Mouse (Mus musculus) hindbrain, embryonic 16.5 days (tissue): ENCODE data around the gene Vmn1r207-ps. TPM values are rescaled to one million over a fixed set of nuclear protein-coding genes. Genes with fewer than 3 reads are reported as not detected.
"Not testable (repeated sequence)": the region's sequence is repeated elsewhere in the genome, so short reads cannot be mapped to it uniquely, and the experiment has no call there.

Source experiments
- ATAC-seq: fragments of 200-750 bp; cut with Nextera tagmentation; 2 replicates; pipeline ENCODE4 v1.8.0; 2017; ENCODE audit warnings: moderate TSS enrichment, moderate library complexity
- H3K27ac ChIP-seq: fragments of 300-500 bp; sonication (generic); 2 replicates; pipeline ENCODE4 v1.5.1; 2014; ENCODE audit warnings: low read depth, mild to moderate bottlenecking, control low read depth, low read length, moderate library complexity
- H3K27me3 ChIP-seq: fragments of 300-500 bp; sonication (generic); replicated peaks from 2 replicates; pipeline ENCODE4 v1.6.1; 2014; ENCODE audit warnings: low read length; ENCODE audit not compliant: control insufficient read depth, insufficient read depth
- H3K36me3 ChIP-seq: fragments of 300-500 bp; sonication (generic); 2 replicates; pipeline ENCODE4 v1.6.1; 2014; ENCODE audit warnings: mild to moderate bottlenecking, low read length, moderate library complexity, mixed read lengths; ENCODE audit not compliant: control insufficient read depth, insufficient read depth
- H3K4me1 ChIP-seq: fragments of 300-500 bp; sonication (generic); 2 replicates; pipeline ENCODE4 v1.6.1; 2014; ENCODE audit warnings: low read depth, low read length; ENCODE audit not compliant: control insufficient read depth, insufficient read depth
- H3K4me2 ChIP-seq: fragments of 300-500 bp; sonication (generic); 2 replicates; pipeline ENCODE4 v1.6.1; 2014; ENCODE audit warnings: mild to moderate bottlenecking, low read length, control low read depth, moderate library complexity
- H3K4me3 ChIP-seq: fragments of 300-500 bp; sonication (generic); 2 replicates; pipeline ENCODE4 v1.5.1; 2014; ENCODE audit warnings: mild to moderate bottlenecking, low read length, control low read depth, moderate library complexity
- H3K9ac ChIP-seq: fragments of 300-500 bp; sonication (generic); 2 replicates; pipeline ENCODE4 v1.6.1; 2014; ENCODE audit warnings: low read depth, mild to moderate bottlenecking, control low read depth, low read length, moderate library complexity
- H3K9me3 ChIP-seq: fragments of 300-500 bp; sonication (generic); 2 replicates; pipeline ENCODE4 v1.6.1; 2014; ENCODE audit warnings: mild to moderate bottlenecking, low read length, moderate library complexity; ENCODE audit not compliant: control insufficient read depth
- WGBS: fragments of 180-500 bp; shearing (Covaris S2); extraction: QIAGEN DNeasy Blood & Tissue Kit; methylation state at CpG from one replicate; pipeline ENCODE4 v1.1.7; 2014; 5-methylcytosine and 5-hydroxymethylcytosine counted together
- polyA plus RNA-seq: library from polyadenylated mRNA; unstranded; fragments of >200 nt; fragmentation: Nextera tagmentation; extraction: Ambion mirVana; gene quantifications from 2 replicates; pipeline ENCODE4 v1.2.1, GENCODE M21; 2015

Gene Vmn1r207-ps
- polyA plus RNA-seq = not detected in 2 replicates

DNA sequence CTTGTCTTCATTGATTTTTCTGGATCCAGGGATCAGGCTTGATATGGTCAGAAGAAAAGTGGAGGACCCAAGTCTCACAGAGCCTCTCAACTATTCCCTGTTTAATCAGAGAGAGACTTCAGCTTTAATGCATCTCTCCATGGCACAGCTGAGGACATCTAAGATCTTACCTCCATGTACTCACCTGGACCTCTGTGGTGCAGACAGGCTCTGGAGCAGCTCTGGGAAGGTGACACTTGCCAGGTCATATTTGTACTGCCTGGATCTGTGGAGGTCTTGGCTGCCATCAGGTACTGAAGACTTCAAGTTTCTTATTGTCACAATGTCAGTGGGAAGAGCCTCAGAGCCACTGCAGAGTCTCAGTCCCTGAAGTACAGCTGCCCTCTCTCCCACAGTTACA, at the start of gene Vmn1r207-ps:
Gene Vmn1r207-ps (minus strand): TSS at position 101 of the 400 bp plus-strand sequence.
- H3K9me3 ChIP-seq, H3K4me3 ChIP-seq, H3K27me3 ChIP-seq, ATAC-seq, H3K9ac ChIP-seq, H3K4me2 ChIP-seq, H3K4me1 ChIP-seq, H3K36me3 ChIP-seq, H3K27ac ChIP-seq: not testable (repeated sequence)

DNA sequence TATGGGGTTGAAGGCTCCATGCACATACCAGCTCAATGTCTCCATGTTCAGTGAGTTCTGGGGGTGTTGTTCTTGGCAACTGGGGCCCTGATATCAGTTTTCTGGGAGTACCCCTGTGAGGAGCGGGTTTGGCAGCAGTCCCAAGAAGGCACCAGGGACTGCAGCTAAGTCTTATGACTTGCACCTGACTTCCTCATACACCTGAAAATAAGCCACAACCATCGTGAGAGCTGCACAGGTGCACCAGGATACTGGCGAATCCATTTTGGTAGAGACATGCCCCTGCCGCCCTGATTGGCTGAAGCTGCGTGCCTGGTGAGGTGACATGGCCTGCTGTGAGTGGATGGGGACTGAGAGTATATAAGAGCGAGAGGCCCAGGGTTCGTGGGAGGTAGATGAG, 47.9 kb upstream of the Vmn1r207-ps start, which contains the start of gene Vmn1r208:
Gene Vmn1r208 (minus strand): TSS at position 101 of the 400 bp plus-strand sequence.
- H3K36me3 ChIP-seq, H3K9ac ChIP-seq, H3K27ac ChIP-seq, H3K9me3 ChIP-seq, H3K4me2 ChIP-seq, H3K4me1 ChIP-seq, H3K27me3 ChIP-seq, H3K4me3 ChIP-seq, ATAC-seq: not testable (repeated sequence)
- WGBS = no CpG with 5 or more reads among the region's 7 CpGs

DNA sequence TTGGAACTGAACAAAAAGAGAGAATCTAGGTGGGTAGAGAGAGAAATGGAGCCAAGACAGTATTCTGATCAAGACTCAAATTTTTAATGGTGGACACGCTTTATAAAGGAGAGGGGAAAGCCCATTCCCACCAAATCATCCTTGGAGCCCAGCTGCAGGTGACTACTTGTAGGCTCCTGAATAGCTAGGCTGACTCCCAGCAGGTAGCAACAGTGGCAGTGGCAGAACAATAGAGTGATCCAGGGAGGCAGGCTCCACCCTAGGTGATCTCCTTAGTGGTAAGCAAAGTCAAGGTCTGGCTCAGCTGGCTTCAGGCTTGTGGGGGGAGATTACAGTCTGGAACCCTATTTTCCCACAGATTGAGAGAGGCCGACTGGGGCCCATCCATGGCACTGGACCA, 42.2 kb upstream of the Vmn1r207-ps start:
- H3K27ac ChIP-seq, H3K27me3 ChIP-seq, H3K9me3 ChIP-seq, H3K4me1 ChIP-seq, H3K36me3 ChIP-seq, H3K4me3 ChIP-seq, ATAC-seq, H3K4me2 ChIP-seq, H3K9ac ChIP-seq: not testable (repeated sequence)
- 88% methylated on average over 1 of the region's 2 CpGs for WGBS

DNA sequence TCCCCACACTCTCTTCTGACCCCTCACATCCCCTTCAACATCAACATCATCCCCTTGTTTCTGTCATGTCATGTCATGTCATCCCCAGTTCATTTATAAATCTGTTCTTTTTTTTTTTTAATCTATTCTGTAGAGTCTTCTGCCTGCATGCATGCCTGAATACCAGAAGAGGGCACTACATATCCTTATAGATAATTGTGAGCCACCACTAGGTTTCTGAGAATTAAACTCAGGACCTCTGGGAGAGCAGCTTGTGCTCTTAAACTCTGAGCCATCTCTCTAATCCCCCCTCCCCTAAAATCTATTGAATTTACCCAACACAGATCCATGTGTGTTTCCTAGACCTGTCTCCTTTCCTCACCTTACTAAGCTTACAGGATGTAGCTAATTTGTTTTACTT, 18.1 kb upstream of the Vmn1r207-ps start:
- Histone ChIP-seq H3K4me3 (no peak overlapping the region), H3K9me3 (no peaks in the 10 kb centered on the region), H3K27ac (no peak overlapping the region), H3K4me2 (no peak overlapping the region), H3K36me3 (no peaks in the 10 kb centered on the region), H3K27me3 (no peaks in the 10 kb centered on the region), H3K9ac (no peak overlapping the region), H3K4me1 (no peaks in the 10 kb centered on the region)
- ATAC-seq = no peak

DNA sequence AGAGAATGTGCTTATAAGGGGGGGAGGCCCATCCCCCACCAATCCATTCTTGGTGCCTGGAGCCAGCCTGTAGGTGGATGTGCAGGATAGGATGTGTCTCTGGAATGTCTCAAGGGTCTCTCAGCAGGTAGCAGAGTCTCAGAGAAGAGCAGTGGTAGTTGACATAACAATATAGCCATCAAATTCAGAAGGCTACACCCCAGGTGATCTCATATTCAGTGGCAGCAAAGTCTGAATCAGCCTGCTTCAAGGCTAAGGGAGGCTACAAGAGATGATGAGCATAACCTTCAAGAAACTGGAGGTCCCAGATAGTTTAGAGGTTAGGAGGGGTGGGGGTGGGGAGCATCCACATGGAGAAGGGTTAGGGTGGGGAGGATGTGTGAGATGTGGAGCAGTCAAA, 22.5 kb downstream of the Vmn1r207-ps start:
- H3K4me2 ChIP-seq, H3K9me3 ChIP-seq, H3K27me3 ChIP-seq, ATAC-seq, H3K9ac ChIP-seq, H3K4me3 ChIP-seq, H3K36me3 ChIP-seq, H3K4me1 ChIP-seq, H3K27ac ChIP-seq: not testable (repeated sequence)

DNA sequence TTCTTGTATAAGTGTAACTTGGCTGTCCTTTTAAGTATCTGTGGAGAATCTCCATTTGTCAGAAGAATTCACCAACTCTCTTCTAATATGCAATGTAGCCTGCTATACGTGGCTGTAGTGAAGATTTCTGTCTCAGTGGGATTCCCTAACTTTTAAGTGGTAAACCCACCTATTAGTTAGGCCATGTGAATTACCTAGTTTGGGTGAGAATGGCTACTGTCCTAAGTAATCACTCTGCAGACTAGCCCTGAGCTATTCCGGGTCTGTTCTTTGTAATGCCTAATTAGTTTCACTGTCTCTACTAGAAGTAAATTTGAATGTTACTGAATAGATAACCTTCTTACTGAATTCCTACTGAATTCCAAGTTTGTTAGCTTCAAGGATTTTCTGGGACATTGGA, 26.5 kb downstream of the Vmn1r207-ps start:
- WGBS = 40% methylated on average over 2 of the region's 2 CpGs
- ATAC-seq, H3K36me3 ChIP-seq, H3K4me2 ChIP-seq, H3K9me3 ChIP-seq, H3K4me1 ChIP-seq, H3K27ac ChIP-seq, H3K9ac ChIP-seq, H3K27me3 ChIP-seq, H3K4me3 ChIP-seq: not testable (repeated sequence)

Other genes starting within 250 kb of the Vmn1r207-ps start
- 0.03 TPM in 1 of 2 replicates, not detected in the other for gene Vmn1r202, start 224.2 kb downstream of the Vmn1r207-ps start, polyA plus RNA-seq
- gene Vmn1r203, start 211.5 kb downstream of the Vmn1r207-ps start, polyA plus RNA-seq = not detected in 2 replicates
- not detected in 2 replicates for gene Vmn1r204, start 176.4 kb downstream of the Vmn1r207-ps start, polyA plus RNA-seq
- gene Vmn1r205, start 136.6 kb downstream of the Vmn1r207-ps start, polyA plus RNA-seq = not detected in 2 replicates
- gene Vmn1r206, start 105.4 kb downstream of the Vmn1r207-ps start, polyA plus RNA-seq = not detected in 2 replicates
- gene Vmn1r208, start 47.8 kb upstream of the Vmn1r207-ps start, polyA plus RNA-seq = not detected in 2 replicates
- gene Vmn1r209, start 80.1 kb upstream of the Vmn1r207-ps start, polyA plus RNA-seq = not detected in 2 replicates
- not detected in 2 replicates for gene Vmn1r210, start 101.7 kb upstream of the Vmn1r207-ps start, polyA plus RNA-seq
- not detected in 2 replicates for gene Vmn1r211, start 127.9 kb upstream of the Vmn1r207-ps start, polyA plus RNA-seq
- not detected in 2 replicates for gene Vmn1r212, start 154.6 kb upstream of the Vmn1r207-ps start, polyA plus RNA-seq